Mouse (Mus musculus) limb, embryonic 15.5 days (tissue): ENCODE results near the gene Hps1. TPM values are rescaled to one million over a fixed set of nuclear protein-coding genes. Genes with fewer than 3 reads are reported as not detected.
A peak's percentile ranks its signal among the peaks of the same experiment; 100 is the strongest.

Experiments
- ATAC-seq: fragments of 200-750 bp; cut with Nextera tagmentation; 2 replicates; pipeline ENCODE4 v1.8.0; 2017; ENCODE audit warnings: low read depth, moderate TSS enrichment; ENCODE audit not compliant: insufficient number of reproducible peaks, low FRiP score, low TSS enrichment
- H3K27ac ChIP-seq: fragments of 300-500 bp; sonication (generic); 2 replicates; pipeline ENCODE4 v1.5.1; 2015; ENCODE audit warnings: moderate library complexity, mild to moderate bottlenecking, inconsistent platforms
- H3K27me3 ChIP-seq: fragments of 300-500 bp; sonication (generic); 2 replicates; pipeline ENCODE4 v1.6.1; 2015; ENCODE audit warnings: inconsistent platforms
- H3K36me3 ChIP-seq: fragments of 300-500 bp; sonication (generic); 2 replicates; pipeline ENCODE4 v1.6.1; 2015; ENCODE audit warnings: inconsistent platforms
- H3K4me1 ChIP-seq: fragments of 300-500 bp; sonication (generic); 2 replicates; pipeline ENCODE4 v1.6.1; 2015; ENCODE audit warnings: inconsistent platforms
- H3K4me2 ChIP-seq: fragments of 300-500 bp; sonication (generic); 2 replicates; pipeline ENCODE4 v1.6.1; 2015; ENCODE audit warnings: mild to moderate bottlenecking, inconsistent platforms
- H3K4me3 ChIP-seq: fragments of 300-500 bp; sonication (generic); 2 replicates; pipeline ENCODE4 v1.5.1; 2015; ENCODE audit warnings: mild to moderate bottlenecking, inconsistent platforms
- H3K9ac ChIP-seq: fragments of 300-500 bp; sonication (generic); 2 replicates; pipeline ENCODE4 v1.6.1; 2015; ENCODE audit warnings: inconsistent platforms
- H3K9me3 ChIP-seq: fragments of 300-500 bp; sonication (generic); 2 replicates; pipeline ENCODE4 v1.6.1; 2016; ENCODE audit warnings: inconsistent platforms
- WGBS: fragments of 180-500 bp; shearing (Covaris S2); methylation state at CpG from one replicate; pipeline ENCODE4 v1.1.7; 2015; 5-methylcytosine and 5-hydroxymethylcytosine counted together
- polyA plus RNA-seq: library from polyadenylated mRNA; unstranded; fragments of >200 nt; fragmentation: Nextera tagmentation; extraction: Ambion mirVana; gene quantifications from 2 replicates; pipeline ENCODE4 v1.2.1, GENCODE M21; 2015

Hps1 gene
- polyA plus RNA-seq, result 15.3 and 16.8 TPM in 2 replicates

GRCm38 (mm10) chr19:42779531-42780155, at the start of gene Hps1:
Gene Hps1 (minus strand): TSS chr19:42779978.
- H3K4me1 ChIP-seq, result peaks cover 12% of the 10 kb centered on the region
- peak within 1 kb of the TSS; percentile 78 for H3K4me2 ChIP-seq
- peak within 1 kb of the TSS; percentile 65 for H3K9ac ChIP-seq
- H3K4me3 ChIP-seq, result peak within 1 kb of the TSS; percentile 67
- no peaks in the 10 kb centered on the region for H3K36me3 ChIP-seq
- H3K27ac ChIP-seq, result peak within 1 kb of the TSS; percentile 87
- H3K27me3 ChIP-seq, result no peaks in the 10 kb centered on the region
- WGBS, result under 1% methylated on average over 43 of the region's 43 CpGs
- ATAC-seq, result peak; percentile 95
- no peaks in the 10 kb centered on the region for H3K9me3 ChIP-seq

DNA sequence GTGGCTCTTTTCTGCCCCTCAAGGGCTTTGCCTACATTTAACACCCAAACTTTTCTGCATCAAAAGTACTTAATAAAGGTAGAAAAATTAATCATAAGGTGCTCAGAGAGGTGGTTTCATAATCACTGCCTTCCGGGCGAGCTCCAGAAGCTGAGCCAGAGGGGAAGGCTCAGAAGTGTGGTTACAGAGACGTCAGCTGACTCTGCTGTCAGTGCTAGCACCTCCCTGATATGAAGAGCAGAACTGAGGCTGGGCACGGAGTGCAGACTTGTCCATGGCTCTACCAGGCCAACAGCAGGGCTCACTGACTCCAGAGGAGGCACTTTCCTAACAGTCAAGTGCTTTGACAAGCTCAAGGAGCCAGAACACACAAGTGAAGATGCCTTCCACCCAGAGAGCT, 49.4 kb upstream of the Hps1 start:
- no peak overlapping the region for H3K27ac ChIP-seq

GRCm38 (mm10) chr19:42827843-42828242, 48.1 kb upstream of the Hps1 start:
- Histone ChIP-seq H3K9me3 (no peaks in the 10 kb centered on the region), H3K27me3 (no peaks in the 10 kb centered on the region), H3K36me3 (no peaks in the 10 kb centered on the region), H3K4me2 (no peak overlapping the region), H3K4me1 (no peaks in the 10 kb centered on the region), H3K9ac (no peak overlapping the region), H3K4me3 (no peak overlapping the region), H3K27ac (no peak overlapping the region)
- no peak for ATAC-seq
- WGBS, result 85% methylated on average over 3 of the region's 3 CpGs

More for the DNA sequence above, 49.4 kb upstream of the Hps1 start:
- 54% methylated on average over 4 of the region's 4 CpGs for WGBS
- no peaks in the 10 kb centered on the region for H3K9me3 ChIP-seq
- no peak for ATAC-seq
- H3K4me3 ChIP-seq, result no peak overlapping the region
- H3K4me2 ChIP-seq, result no peak overlapping the region
- H3K9ac ChIP-seq, result no peak overlapping the region
- no peaks in the 10 kb centered on the region for H3K4me1 ChIP-seq
- H3K27me3 ChIP-seq, result no peaks in the 10 kb centered on the region
- H3K36me3 ChIP-seq, result no peaks in the 10 kb centered on the region

- WGBS, result 92% methylated on average over 5 of the region's 5 CpGs
- Histone ChIP-seq H3K9me3 (no peaks in the 10 kb centered on the region), H3K27me3 (no peaks in the 10 kb centered on the region), H3K36me3 (no peaks in the 10 kb centered on the region), H3K4me3 (no peak overlapping the region), H3K4me2 (no peak overlapping the region), H3K27ac (no peak overlapping the region), H3K9ac (no peak overlapping the region), H3K4me1 (no peaks in the 10 kb centered on the region)
- ATAC-seq, result no peak
Observed at GRCm38 (mm10) chr19:42820109-42820508, 40.3 kb upstream of the Hps1 start.

- WGBS, result 82% methylated on average over 2 of the region's 2 CpGs
- H3K4me3 ChIP-seq, result no peak overlapping the region
- H3K36me3 ChIP-seq, result no peaks in the 10 kb centered on the region
- no peaks in the 10 kb centered on the region for H3K9me3 ChIP-seq
- H3K4me1 ChIP-seq, result no peaks in the 10 kb centered on the region
- no peak overlapping the region for H3K4me2 ChIP-seq
- H3K27ac ChIP-seq, result no peak overlapping the region
- H3K9ac ChIP-seq, result no peak overlapping the region
- no peaks in the 10 kb centered on the region for H3K27me3 ChIP-seq
- no peak for ATAC-seq
Observed at GRCm38 (mm10) chr19:42817761-42818160, 38.0 kb upstream of the Hps1 start.

- no peak overlapping the region for H3K4me3 ChIP-seq
- H3K4me2 ChIP-seq, result no peak overlapping the region
- no peaks in the 10 kb centered on the region for H3K9me3 ChIP-seq
- 90% methylated on average over 2 of the region's 2 CpGs for WGBS
- no peak overlapping the region for H3K9ac ChIP-seq
- no peak for ATAC-seq
- no peaks in the 10 kb centered on the region for H3K4me1 ChIP-seq
- no peaks in the 10 kb centered on the region for H3K27me3 ChIP-seq
- H3K36me3 ChIP-seq, result no peaks in the 10 kb centered on the region
- no peak overlapping the region for H3K27ac ChIP-seq
Observed at GRCm38 (mm10) chr19:42816261-42816660, 36.5 kb upstream of the Hps1 start.

- no peak overlapping the region for H3K4me3 ChIP-seq
- no peak overlapping the region for H3K9ac ChIP-seq
- no peaks in the 10 kb centered on the region for H3K9me3 ChIP-seq
- no peaks in the 10 kb centered on the region for H3K27me3 ChIP-seq
- 56% methylated on average over 5 of the region's 5 CpGs for WGBS
- no peak overlapping the region for H3K27ac ChIP-seq
- H3K4me1 ChIP-seq, result no peaks in the 10 kb centered on the region; the same call in 1 of the 2 replicates
- H3K36me3 ChIP-seq, result no peaks in the 10 kb centered on the region
- no peak overlapping the region for H3K4me2 ChIP-seq
- no peak for ATAC-seq
Observed at GRCm38 (mm10) chr19:42810140-42810539, 30.4 kb upstream of the Hps1 start.

DNA sequence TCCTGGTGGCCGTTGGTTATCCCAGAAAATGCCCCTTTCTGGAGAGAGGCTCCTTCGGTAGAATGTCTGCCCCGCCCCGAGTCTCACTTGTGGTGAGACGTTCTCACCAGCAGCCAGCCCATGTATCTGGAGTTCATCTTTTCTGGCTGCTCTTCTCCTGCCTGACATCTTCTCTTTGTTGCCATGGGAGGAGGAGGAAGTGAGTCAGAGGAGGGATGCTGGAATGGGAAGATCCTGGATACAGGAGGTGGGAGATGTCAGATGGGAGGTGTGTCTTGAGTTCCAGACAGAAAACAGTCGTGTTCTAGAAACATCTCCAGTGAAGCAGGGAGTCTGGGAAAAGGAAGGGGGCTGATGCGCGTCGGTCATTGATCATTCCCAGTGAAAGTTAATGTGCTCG, 29.7 kb upstream of the Hps1 start:
- ATAC-seq, result no peak
- Histone ChIP-seq H3K27me3 (no peaks in the 10 kb centered on the region), H3K4me1 (no peaks in the 10 kb centered on the region; the same call in 1 of the 2 replicates), H3K27ac (no peak overlapping the region), H3K4me2 (no peak overlapping the region), H3K9me3 (no peaks in the 10 kb centered on the region), H3K36me3 (no peaks in the 10 kb centered on the region), H3K9ac (no peak overlapping the region), H3K4me3 (no peak overlapping the region)
- WGBS, result 65% methylated on average over 10 of the region's 10 CpGs

- ATAC-seq, result no peak
- Histone ChIP-seq H3K9me3 (no peaks in the 10 kb centered on the region), H3K27ac (no peak overlapping the region), H3K36me3 (no peaks in the 10 kb centered on the region), H3K4me3 (no peak overlapping the region), H3K27me3 (no peaks in the 10 kb centered on the region), H3K4me2 (no peak overlapping the region), H3K4me1 (peaks cover 9% of the 10 kb centered on the region), H3K9ac (no peak overlapping the region)
- WGBS, result 37% methylated on average over 2 of the region's 2 CpGs
Observed at GRCm38 (mm10) chr19:42797866-42798265, 18.1 kb upstream of the Hps1 start.

DNA sequence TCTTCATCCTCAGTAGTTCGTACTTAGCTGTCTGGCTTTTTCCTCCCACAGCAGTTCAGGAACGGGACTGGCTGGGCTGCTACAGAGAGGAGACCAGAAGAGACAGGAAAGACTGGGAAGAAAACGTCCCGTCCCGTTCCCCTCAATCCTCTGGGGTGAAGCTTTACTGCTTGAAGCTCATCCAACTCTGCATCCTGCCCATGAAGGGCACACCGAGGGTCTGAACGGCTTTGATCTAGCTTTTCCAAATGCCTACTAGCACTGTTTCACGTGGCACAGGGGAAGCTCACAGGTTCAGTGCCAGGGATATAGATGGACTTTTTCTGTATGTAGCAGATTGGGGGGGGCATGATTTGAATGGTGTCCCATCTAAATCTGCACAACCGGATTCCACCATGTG, 16.0 kb upstream of the Hps1 start:
- no peaks in the 10 kb centered on the region for H3K9me3 ChIP-seq
- 24% methylated on average over 9 of the region's 9 CpGs for WGBS
- H3K27me3 ChIP-seq, result 0 out of 2 replicates have a peak, but pooled peaks cover 3% of the 10 kb centered on the region
- H3K27ac ChIP-seq, result no peak overlapping the region
- no peak for ATAC-seq
- H3K4me2 ChIP-seq, result peak overlapping the region; percentile 76
- no peak overlapping the region for H3K9ac ChIP-seq
- H3K4me1 ChIP-seq, result peaks cover 9% of the 10 kb centered on the region
- H3K36me3 ChIP-seq, result no peaks in the 10 kb centered on the region
- H3K4me3 ChIP-seq, result peak overlapping the region; percentile 35; the same call in 1 of the 2 replicates

DNA sequence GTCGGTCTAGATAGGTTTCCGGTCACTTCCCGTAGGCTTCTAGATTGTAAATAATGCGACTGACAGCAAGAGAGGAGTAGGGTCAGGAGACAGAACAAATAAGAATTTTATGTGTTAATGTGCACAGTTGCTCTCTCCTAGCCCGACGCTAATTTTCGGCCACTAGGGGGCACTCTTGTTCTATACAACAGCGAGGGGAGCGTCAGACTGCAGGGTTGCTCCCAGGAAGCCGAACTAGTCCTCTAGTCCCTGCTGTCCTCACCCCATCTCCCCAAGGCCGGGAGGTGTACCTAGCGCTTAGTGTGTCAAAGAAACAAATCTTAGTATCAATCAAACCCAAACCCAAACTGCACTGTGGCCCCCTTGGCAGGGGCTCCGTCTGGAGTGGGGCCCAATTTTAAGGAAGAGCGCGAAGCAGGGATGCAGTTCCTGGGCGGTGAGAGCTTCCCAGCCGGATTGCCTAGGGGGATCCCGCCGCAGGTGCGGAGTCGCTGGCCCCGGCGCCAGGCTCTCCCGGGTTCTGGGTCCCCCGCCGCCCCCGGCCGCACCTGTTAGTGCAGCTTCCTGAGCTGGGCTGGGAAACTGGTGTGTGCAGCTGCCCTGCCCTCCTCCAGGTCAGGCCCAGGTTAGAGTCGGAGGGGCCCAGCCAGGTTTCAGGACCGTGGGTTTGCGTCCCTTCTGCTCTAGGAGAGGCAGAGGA, 15.3 kb upstream of the Hps1 start:
- 0 out of 2 replicates have a peak, but pooled peaks cover 3% of the 10 kb centered on the region for H3K27me3 ChIP-seq
- peak; percentile 54; the same call in 1 of the 2 replicates for ATAC-seq
- H3K9me3 ChIP-seq, result no peaks in the 10 kb centered on the region
- H3K4me1 ChIP-seq, result peaks cover 9% of the 10 kb centered on the region
- no peak overlapping the region; the same call in 1 of the 2 replicates for H3K27ac ChIP-seq
- peak overlapping the region; percentile 76 for H3K4me2 ChIP-seq
- no peaks in the 10 kb centered on the region for H3K36me3 ChIP-seq
- H3K4me3 ChIP-seq, result peak overlapping the region; percentile 35
- H3K9ac ChIP-seq, result 0 out of 2 replicates have a peak overlapping the region, but pooled peaks have one; percentile 7
- WGBS, result 2% methylated on average over 31 of the region's 31 CpGs

DNA sequence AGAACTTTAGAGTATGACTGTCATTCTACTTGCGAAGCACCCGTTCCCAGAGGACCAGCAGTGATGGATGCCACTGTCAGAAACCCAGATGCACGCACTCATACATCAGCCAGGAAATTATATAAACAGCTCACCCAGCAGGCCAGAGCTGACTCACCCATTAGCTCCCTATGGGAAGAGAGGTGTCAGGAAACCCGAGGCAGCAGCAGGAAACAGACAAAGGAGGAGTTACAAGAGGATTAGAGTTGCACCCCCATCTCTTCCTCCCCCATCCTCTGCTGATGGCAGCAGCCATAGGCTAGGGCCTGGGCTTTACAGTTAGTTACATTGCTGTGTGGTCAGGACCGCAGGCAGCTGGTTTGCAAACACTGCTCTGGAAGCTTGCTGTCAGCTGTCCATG, 8.5 kb upstream of the Hps1 start:
- Histone ChIP-seq H3K4me2 (no peak overlapping the region), H3K27ac (no peak overlapping the region), H3K4me3 (no peak overlapping the region), H3K9me3 (no peaks in the 10 kb centered on the region), H3K9ac (no peak overlapping the region), H3K36me3 (no peaks in the 10 kb centered on the region), H3K4me1 (no peaks in the 10 kb centered on the region), H3K27me3 (0 out of 2 replicates have a peak, but pooled peaks cover 17% of the 10 kb centered on the region)
- ATAC-seq, result no peak
- 50% methylated on average over 5 of the region's 5 CpGs for WGBS
